Mouse (Mus musculus) megakaryocyte, embryonic 14.5 days (primary cell): ENCODE measurements around the gene Gm5662.
"Not testable (repeated sequence)": the region's sequence is repeated elsewhere in the genome, so short reads cannot be mapped to it uniquely, and the experiment has no call there.

Source experiments
- FLI1 ChIP-seq: IDR thresholded peaks from 2 replicates; pipeline ENCODE4 v1.6.1; 2012; ENCODE audit warnings: low read length, inconsistent platforms, mixed read lengths
- GATA1 ChIP-seq: IDR thresholded peaks from 3 replicates; pipeline ENCODE4 v1.6.1; 2012; ENCODE audit warnings: mixed read lengths, low read length, inconsistent platforms, borderline replicate concordance

- TF ChIP-seq GATA1, FLI1: not testable (repeated sequence)
These were observed 18.8 kb upstream of the Gm5662 start for GRCm38 (mm10) chr12:88293082-88293481.
